Mouse (Mus musculus): ENCODE measurements around the gene Serpind1.

The Serpind1 gene

DNA sequence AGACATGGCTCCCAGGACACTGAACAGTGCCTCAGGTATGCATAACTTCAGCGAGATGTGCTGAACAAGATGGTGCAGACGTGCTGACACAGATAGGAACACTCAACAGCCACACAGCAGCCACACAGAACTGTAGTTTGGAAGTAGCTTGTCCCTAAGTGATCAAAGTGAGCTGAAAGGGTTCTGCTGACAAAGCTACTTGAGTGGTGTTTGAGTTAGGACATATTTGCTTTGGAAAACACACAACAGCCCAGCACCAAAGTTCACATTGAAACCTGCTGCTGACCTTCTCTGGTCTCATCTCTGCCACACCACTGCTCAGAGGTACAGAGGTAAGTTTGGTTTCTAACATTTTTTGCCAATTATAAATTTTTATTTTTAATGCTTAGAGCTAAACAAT lies at the start of gene Serpind1:
Serpind1 (plus strand) TSS at position 256 of the 400 bp plus-strand sequence.
- no peak for DNase-seq (ENCODE audit: low read depth, low spot score)

DNA sequence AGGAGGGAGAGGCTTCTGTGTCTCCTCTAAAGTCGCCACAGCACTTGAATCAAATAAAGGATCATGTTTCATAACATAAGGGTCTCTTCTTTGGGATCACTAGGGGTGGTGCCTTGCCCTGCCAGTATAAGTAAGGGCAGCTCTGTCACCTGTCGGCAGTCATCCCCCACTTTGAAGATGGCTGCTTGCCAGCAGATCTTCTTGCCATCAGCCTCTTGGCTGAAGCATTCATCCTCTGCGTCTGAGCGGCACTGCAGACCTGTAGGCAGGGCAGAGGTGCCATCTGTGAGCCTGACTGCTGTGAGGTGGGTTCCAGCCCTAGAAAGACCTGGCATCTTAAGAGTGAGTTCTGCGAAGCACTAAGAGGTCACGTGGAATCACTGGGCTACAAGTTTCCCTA lies 48.0 kb upstream of the Serpind1 start:
- DNase-seq (ENCODE audit: low read depth, low spot score): peak; percentile 14

DNA sequence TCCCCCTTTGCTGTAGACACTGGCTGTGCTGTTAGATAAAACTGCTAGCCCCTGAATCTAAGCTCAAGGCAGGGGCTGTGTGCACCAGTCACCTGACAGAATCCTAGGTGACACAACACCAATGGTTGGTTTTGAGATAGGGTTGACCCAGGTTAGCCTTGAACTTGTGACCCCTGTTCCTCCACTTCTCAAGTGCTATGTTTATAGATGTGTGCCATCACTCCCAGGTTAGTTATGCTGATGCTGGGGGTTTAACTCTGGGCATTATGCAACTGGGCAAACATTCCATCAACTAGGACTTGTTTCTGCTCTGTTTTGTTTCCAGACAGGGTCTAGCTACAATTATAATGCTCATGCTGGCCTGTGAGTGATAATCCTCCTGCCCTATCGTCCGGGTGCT lies 44.1 kb upstream of the Serpind1 start:
- no peak for DNase-seq (ENCODE audit: low read depth, low spot score)

DNA sequence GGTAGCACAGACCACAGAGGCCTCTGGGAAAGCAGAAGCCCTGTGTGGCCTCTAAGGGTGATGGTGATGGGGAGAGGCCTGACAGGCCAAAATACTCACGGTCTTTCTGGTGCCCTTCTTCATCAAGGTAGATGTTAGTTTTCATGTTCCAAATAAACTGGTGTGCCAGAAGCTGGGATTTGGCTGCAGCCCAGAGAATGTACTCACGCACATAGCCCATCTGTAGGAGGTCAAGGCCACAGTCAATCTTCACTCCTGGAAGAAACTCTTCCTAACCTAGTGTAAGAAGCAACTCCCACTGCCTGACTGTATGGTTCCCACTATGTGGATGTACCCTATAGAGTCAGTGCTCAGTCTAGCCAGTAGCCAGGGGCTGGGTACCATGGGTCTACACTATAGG lies 40.2 kb upstream of the Serpind1 start:
- no peak for DNase-seq (ENCODE audit: low read depth, low spot score)

DNA sequence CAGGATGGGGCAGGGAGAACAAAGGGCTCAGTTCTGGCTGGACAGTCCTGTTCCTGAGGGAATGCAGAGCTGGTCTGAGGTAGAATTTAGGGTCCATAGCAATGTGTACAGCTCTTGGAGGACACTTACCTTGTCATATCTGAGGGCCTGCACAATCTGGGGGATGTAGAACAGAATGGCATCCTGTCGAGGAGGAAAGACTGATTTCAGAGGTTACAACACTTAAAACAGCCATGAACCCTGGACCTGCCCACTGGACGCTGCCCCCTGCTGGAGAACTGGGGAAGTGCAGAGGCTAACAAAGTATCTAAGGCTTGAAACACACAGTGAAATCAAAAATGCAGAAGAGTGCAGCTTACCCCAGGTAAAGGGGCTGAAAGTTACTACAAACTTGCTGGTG lies 38.4 kb upstream of the Serpind1 start:
- DNase-seq (ENCODE audit: low read depth, low spot score): peak; percentile 32

DNA sequence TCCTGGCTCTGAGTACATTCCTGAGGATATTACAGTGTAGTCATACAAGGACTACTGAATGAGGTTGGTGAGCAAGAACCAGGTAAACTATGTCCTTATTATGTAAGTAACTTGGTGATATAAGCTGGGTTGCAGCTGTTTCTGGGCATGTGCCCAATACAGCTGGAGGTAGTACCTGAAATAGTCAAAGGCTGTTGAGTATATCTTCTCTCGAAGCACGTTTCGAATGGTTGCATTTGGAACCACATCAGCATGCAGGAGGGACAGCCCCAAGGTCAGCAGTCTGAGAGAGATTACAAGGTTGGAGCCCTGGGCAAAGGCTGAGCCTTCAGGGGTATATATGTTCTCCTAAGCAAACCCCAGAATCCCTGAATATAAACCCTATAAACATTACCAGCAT lies 30.4 kb upstream of the Serpind1 start:
- no peak for DNase-seq (ENCODE audit: low read depth, low spot score)

DNA sequence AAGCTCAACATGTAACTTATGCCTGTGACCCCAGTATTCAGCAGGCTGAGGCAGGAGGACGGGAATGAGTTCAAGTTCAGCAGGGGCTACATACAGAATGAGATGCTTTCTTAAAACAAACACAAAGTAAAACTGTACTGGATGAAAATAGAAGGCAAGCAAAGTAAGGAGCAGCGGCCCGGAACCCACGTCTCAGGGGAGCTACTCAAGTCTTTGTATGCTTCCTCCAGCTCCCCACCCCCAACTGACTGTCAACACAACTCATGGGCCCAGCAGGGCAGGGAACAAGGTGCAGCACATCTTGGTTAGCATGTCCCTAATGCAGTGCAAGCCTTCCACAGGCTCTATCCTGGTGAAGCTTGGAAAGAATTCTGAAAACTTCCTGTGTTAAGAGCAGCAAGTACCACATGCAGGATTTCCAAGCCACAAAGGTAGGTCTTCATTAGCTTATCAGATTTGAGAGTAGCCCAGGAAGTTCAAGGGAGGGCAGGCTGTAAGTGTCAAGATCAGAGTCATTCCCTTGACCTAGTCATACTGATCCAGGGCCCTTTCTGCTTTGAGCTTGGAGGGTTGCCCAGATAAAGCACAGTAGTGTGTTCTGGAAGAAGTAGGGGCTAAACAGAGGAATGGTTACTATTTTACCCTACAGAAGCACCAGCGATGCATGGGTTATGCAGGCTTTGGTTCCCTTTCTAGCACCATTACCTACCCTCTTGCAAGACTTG lies 27.5 kb upstream of the Serpind1 start:
- DNase-seq (ENCODE audit: low read depth, low spot score): no peak

DNA sequence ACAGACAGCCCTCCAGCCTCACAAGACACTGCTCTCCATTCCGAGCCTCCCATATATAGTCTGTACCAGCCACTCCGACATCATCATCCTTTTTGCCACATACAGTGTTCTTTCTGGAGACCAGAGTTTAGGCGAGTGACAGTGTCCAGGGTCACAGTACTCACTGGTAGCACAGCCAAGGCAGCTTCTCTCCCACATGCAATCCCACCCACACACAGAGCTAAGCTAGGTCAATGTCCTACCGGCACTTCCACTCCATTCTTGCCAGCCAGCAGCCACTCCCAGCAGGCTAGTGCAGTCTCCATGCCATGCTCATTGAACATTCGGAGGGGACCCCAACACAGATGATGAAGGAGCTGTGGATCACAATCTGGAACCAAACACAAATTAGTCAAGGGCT lies 23.7 kb upstream of the Serpind1 start:
- DNase-seq (ENCODE audit: low read depth, low spot score): no peak

DNA sequence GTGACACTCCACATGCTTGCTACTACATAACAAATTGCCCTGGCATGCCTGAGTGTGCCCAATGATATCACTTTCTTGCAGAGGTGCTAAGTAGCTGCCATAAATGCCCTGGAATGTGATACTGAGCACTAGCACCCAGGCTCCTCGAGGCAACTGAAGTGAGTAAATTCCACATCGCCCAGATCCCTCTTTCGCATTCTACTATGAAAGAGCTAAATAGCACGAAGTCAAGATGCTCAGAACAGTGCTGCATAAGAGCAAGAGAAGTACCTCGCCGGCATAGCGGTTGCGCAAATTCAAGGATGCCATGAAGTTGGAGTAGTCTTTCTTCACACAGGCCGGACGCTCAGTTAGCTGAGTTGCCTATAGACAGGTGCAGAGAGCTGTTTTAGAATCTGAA lies 22.1 kb upstream of the Serpind1 start:
- no peak for DNase-seq (ENCODE audit: low read depth, low spot score)

DNA sequence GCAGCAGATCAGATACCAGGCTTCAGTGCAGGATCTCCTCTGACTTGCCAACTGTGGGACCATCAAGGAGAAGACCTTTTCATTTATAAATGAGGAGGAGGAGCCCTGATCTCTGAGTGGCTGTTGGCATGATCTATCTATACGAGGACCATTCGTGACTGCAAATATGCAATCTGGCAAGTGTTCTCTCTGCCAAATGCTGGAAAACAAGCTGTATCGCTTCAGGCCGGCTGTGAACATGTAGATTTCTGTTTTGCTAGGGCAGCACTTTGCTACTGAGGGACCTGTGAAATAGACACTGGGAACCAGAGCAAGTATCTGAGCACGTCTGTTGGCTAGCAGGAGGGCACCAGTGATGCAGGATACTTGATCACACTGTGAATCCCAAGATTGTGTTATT lies 18.6 kb upstream of the Serpind1 start:
- no peak for DNase-seq (ENCODE audit: low read depth, low spot score)

DNA sequence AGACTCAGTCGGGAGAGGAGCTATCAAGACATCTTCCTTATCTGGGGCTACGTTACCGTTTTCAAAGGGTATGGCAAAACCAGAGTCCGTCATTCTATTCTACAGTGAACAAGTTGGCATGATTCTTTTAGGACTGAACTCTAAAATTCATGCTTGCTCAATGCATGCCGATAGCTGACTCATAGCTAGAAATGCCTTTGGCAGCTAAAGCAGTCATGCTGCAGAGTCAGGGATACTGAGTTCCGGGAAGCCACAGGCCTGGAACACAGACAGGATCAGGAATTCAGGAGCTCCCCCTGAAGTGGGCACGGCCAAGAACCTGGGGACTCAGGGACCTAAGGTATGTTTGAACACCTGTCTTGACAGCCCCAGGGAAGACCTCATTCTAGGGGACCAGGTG lies 14.6 kb upstream of the Serpind1 start:
- DNase-seq (ENCODE audit: low read depth, low spot score): no peak

DNA sequence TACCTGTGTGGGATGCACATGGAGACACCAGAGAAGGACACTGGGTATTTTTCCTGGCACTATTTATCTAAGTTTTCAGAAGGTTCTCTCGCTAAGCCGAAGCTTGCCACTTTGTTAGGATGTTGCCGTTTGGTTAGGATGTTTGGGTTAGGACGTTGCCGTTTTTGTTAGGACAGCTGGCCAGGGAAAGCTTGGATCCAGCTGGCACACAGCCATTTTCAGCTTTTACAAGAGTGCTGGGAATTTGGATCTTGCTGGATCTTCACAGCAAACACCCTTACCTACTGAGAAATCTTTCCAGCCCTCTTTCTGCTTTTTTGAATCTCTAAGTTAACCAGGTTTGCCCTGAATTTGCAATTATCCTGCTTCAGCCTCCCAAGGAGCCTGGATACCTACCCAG lies 9.7 kb upstream of the Serpind1 start:
- DNase-seq (ENCODE audit: low read depth, low spot score): no peak

DNA sequence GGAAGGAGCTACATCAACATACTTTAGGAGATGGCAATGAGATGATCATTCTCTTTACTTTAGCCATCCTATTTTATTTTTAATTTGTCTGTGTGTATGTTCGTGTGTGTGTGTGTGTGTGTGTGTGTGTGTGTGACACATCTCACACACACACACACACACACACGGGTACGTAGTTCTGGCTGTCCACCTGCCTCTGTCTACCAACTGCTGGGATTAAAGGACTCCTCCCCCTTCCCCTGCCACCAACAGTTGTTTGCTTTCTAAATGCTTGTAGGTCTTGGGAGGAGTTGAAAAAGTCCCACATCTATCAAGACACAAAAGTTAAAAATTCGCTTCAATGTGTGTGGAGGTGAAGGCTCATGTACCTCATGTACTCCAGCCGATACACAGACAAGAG lies 6.4 kb upstream of the Serpind1 start:
- no peak for DNase-seq (ENCODE audit: low read depth, low spot score)

DNA sequence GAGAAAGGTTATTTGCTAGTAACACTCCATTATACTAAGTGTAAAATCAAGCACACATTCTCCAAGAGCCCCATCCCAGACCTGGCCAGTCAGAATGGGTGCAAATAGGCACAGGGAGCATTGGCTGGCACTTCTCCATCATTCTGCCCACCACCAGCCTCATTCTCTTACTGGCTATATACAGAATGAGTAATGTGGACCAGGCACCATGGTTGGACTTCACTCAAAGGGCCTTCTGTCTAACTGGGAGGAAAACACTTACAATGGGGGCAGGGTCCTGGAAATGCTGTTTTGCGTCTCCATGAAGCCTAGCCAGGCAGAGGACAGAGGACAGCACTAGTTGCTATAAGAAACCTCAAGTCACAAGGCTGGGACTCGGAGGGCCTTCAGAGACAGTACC lies 5.1 kb upstream of the Serpind1 start:
- DNase-seq (ENCODE audit: low read depth, low spot score): no peak

DNA sequence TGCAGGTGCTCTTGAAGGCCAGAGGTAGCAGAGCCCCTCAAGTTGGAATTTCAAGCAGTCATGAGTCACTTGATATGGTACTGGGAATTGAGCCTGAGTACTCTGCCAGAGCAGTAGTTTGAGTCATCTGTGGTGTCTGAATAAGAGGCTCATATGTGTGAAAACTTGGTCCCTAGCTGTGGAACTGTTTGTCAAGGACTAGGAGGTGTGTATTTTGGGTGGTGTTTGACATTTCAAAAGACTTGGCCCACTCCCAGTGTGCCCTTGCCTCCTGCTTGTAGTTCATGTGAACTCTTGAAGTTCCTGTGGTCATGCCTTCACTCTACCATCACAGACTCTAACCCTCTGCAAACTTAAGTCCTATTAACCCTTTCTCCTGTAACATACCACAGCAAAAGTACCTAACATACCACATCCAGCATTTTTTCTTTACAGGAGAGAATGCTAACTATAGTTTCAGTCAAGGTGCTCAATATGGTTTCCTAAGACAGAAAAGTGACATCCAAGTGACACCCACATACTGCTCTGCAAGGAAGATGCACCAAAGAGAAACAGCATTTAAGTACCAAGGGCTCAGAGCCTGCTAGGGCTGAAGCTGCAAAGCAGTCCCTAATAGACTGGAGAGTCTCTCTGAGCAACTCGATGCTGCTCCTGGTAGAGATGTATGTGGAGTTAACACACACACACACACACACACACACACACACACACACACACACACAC lies 1.2 kb upstream of the Serpind1 start:
- no peak for DNase-seq (ENCODE audit: low read depth, low spot score)

DNA sequence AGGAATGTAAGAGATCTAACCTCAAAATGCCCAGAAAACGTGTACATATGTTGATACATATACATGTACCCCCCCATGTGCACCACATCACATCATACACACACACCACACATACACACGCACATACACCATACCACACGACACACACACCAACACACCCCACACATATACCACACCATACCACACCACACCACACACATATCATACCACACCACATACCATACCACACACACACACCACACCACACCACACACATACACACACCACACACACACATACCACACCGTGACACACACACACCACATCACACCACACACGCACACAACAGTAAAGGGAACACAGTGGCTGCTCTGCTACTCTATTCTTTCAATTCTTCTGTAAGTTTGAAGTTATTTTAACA lies 684 bp downstream of the Serpind1 start:
- DNase-seq (ENCODE audit: low read depth, low spot score): no peak

DNA sequence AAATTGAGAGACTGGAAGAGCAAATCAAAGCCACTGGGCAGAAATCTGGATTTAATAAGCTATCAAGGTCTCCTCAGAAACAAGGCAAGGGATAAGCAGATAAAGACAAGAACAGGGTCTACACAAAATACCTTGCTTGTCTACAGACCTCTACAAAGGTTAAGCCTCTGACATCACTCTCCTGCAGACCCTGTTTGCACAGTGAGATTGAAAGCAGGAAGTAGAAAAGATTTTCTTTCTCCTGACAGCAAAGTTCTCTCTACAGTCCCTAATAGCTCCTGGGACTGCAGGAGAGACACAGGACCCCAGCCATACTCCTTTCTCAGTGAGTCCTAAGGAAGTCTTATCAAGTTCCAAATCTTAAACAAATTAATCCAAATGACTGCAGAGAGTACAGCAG lies 3.4 kb downstream of the Serpind1 start:
- DNase-seq (ENCODE audit: low read depth, low spot score): no peak

DNA sequence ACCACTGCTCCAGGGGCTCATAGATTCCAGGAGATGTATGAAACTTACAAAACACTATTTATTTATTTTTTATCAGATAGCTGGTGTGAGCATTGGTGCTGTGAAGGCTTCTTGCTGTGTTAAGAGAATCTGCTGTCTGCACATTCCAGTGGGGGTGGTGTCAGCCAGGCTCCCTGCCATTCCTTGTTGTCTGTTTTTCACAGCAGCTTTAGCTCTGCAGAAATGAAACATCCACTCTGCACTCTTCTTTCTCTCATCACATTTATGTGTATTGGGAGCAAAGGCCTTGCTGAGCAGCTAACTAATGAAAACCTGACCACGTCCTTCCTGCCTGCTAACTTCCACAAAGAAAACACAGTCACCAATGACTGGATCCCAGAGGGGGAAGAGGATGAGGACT lies 4.9 kb downstream of the Serpind1 start:
- no peak for DNase-seq (ENCODE audit: low read depth, low spot score)

DNA sequence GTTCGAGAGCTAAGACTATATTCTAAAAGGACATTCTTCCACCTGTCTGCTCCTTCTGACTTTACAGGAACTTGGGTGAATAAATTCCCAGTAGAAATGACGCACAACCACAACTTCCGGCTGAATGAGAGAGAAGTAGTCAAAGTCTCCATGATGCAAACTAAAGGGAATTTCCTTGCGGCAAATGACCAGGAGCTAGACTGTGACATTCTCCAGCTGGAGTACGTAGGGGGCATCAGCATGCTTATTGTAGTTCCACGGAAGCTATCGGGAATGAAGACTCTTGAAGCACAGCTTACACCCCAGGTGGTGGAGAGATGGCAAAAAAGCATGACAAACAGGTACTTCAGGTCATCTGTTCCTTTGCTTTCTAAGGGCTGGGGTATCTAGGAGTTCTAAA lies 8.5 kb downstream of the Serpind1 start:
- no peak for DNase-seq (ENCODE audit: low read depth, low spot score)

DNA sequence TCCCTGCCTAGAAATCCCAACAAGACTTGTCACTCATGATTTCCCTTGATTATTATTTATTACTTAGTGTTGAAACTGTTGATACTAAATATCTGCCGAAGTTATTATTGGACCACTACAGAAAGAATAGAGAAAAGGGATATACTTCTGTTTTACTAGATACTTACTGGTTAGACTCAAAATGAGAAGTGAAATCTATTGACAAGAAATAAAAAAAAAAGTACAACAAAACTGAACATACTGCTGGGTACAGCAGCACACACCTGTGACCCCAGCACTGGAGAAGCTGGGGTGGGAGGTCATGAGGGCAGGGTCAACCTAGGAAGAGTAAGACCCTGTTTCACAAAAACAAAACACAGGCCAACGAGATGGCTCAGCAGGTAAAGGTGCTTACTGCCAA lies 9.5 kb downstream of the Serpind1 start:
- DNase-seq (ENCODE audit: low read depth, low spot score): no peak

DNA sequence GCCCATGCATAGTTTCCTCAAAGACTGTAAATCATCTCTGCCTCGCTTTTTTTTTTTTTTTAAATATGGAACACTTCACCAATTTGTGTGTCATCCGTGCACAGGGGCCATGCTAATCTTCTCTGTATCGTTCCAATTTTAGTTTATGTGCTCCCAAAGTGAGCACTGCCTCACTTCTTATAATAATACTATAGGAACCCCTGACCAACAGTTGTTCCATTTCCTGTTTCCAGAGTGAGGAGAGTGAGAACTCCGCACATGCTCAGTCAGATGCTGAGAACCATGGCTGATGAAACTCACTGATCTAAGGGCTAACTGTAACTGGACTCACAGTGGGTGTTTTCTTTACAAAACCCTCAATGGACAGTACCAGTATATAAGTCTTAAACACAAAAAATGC lies 10.7 kb downstream of the Serpind1 start:
- DNase-seq (ENCODE audit: low read depth, low spot score): no peak

DNA sequence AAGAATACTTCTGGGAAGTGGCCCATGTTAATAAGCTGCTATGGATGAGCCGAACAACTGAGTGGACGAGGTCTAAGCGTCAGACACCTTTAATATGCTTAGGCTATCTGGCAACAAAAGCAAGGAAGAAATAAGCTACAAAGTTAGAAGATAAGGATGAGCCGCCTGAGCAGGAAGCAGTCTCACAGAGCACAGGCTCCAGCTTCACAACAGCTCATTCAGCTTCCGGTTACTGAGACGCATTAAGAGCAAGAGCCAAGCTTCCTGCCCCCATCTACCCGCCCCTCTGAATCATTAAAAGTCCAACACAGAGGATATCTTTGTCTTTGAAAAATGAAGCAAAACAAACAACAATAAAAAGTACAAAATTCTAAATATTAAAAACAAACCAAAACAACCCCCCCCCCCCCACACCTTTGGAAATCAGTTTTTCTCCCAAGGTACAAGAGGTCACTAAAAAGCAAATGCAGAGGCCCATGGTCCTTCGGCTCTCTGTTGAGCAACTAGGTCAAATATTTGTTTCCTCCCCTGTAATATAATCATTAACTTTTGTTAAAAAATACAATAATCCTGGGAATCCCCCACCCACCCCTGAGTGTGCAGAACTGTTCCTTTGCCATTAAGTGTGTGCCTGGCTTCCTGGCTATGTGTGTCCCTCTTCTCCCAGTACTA lies 14.1 kb downstream of the Serpind1 start:
- no peak for DNase-seq (ENCODE audit: low read depth, low spot score)

DNA sequence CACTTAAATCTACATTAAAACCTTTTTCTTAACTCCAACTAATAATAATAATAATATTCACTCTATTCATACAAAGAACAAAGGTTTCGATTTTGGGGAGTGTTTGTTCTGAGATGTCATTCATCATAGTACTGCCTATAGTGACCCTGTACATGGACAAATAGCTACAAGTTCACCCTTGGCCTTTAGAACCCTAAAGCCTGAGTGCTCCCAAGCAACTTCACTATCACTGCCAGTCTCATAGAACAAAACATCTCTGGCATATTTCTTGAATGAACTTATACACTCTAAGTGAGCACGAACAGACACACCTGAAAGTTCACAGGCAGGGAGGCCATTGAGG lies 14.6 kb downstream of the Serpind1 start:
- DNase-seq (ENCODE audit: low read depth, low spot score): no peak

Measured in skeletal muscle tissue, adult 2 months (tissue).